Mouse (Mus musculus) lung, postnatal 25 days (tissue): Measurements from ENCODE around the gene Sry.

Experiments
- DNase-seq: peaks from one replicate; pipeline ENCODE4 v3.0.0; 2022; ENCODE audit warnings: low spot score

Sry gene

DNA sequence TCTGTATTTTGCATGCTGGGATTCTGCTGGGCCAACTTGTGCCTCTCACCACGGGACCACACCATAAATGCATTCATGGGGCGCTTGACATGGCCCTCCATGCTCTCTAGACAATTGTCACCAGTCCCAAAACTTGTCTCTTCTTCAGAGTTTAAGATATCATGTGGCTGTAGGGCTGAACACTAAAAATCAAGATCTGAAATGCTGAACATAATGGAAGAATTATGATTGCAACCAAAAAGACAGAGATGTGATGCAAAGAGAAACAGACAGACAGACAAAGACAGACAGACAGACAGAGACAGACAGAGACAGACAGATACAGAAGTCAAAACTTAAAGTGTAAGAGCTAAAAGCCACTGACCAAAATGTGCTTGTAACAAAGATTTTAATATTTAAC lies at the start of gene Sry:
Gene Sry, minus strand, starts transcription at position 101 of the 400 bp plus-strand sequence.
- no peak for DNase-seq
